Mouse (Mus musculus): ENCODE measurements around the gene Rsrc2. TPM values are rescaled to one million over a fixed set of nuclear protein-coding genes. Genes with fewer than 3 reads are reported as not detected.
"Not testable (repeated sequence)": the region's sequence is repeated elsewhere in the genome, so short reads cannot be mapped to it uniquely, and the experiment has no call there.

Rsrc2 gene
- polyA plus RNA-seq, 1 experiment from 2014 or later = 95.9 TPM

DNA sequence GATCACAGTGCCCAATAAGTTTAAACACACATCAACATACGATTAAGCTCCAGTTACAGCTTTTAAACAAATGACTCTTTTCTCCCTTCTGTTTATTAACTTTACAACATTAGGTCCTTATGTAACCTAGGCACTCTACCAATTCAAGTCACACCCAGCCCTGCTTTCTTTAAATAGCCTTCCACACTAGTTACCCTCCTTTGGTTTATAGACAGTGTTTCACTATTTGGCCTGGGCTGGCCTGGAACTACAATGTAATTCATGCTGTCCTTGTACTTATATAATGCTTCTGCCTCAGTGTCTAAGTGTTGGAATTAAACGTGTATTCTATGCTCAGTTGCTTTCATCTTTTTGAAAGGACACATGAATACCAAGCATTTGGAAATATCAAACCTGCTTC, 4.9 kb downstream of the Rsrc2 start:
- no peaks in the 10 kb centered on the region for H3K9me3 ChIP-seq (replicated peaks)
- H3K9ac ChIP-seq = no peak overlapping the region
- peaks cover 17% of the 10 kb centered on the region for H3K4me1 ChIP-seq (replicated peaks)
- ATAC-seq (ENCODE audit: insufficient number of reproducible peaks, low FRiP score) = no peak
- H3K27me3 ChIP-seq (replicated peaks) = no peaks in the 10 kb centered on the region
- H3K4me3 ChIP-seq = no peak overlapping the region
- H3K36me3 ChIP-seq = peaks cover 37% of the 10 kb centered on the region
- no peak overlapping the region for H3K27ac ChIP-seq (ENCODE audit: poor library complexity, severe bottlenecking)
- H3K4me2 ChIP-seq = no peak overlapping the region
- 92% methylated on average over 2 of the region's 2 CpGs for WGBS

DNA sequence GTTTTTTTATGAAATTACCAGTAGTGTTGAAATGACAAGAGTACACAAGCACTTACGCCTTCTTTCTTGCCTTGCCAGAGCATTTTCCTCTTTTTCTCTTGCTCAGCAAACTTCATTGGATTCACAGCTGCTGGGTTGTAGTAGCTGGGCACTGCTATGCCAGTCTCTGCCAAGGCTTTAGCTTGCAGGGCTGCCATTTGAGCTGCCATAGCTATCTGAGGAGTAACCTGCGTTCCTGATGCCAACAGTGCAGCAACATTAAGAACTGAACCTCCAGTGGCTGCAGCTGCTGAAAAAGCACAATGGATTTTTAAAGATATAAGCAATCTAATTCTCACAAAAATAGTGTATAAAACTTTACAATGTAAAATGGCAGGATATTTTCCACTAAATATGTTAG, 18.2 kb downstream of the Rsrc2 start:
- ATAC-seq (ENCODE audit: insufficient number of reproducible peaks, low FRiP score) = no peak
- WGBS = 90% methylated on average over 2 of the region's 2 CpGs
- peaks cover 66% of the 10 kb centered on the region for H3K36me3 ChIP-seq

DNA sequence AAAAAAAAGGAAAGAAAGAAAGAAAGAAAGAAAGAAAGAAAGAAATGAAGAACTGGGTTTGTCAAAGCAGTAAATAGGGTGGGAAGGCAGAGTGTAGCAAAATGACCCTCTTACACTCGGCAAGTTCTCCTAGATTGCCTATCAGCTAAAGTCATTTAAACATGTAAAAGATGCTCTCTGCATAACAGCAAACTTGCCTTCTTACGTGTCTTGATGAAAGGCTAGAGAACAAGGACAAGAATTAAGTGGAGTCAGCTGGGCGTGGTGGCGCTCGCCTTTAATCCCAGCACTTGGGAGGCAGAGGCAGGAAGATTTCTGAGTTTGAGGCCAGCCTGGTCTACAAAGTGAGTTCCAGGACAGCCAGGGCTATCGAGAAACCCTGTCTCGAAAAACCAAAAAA, 25.4 kb downstream of the Rsrc2 start:
- not testable (repeated sequence) for H3K9ac ChIP-seq; H3K27me3 ChIP-seq (replicated peaks); H3K4me2 ChIP-seq; ATAC-seq (ENCODE audit: insufficient number of reproducible peaks, low FRiP score); H3K4me3 ChIP-seq; H3K27ac ChIP-seq (ENCODE audit: poor library complexity, severe bottlenecking); H3K4me1 ChIP-seq (replicated peaks); H3K9me3 ChIP-seq (replicated peaks); H3K36me3 ChIP-seq
- WGBS = 86% methylated on average over 7 of the region's 7 CpGs

More for the DNA sequence above, 18.2 kb downstream of the Rsrc2 start:
- H3K27ac ChIP-seq (ENCODE audit: poor library complexity, severe bottlenecking) = no peak overlapping the region
- H3K4me3 ChIP-seq = no peak overlapping the region
- no peaks in the 10 kb centered on the region for H3K9me3 ChIP-seq (replicated peaks)
- no peak overlapping the region for H3K9ac ChIP-seq
- H3K4me2 ChIP-seq = no peak overlapping the region
- H3K4me1 ChIP-seq (replicated peaks) = no peaks in the 10 kb centered on the region
- H3K27me3 ChIP-seq (replicated peaks) = no peaks in the 10 kb centered on the region

DNA sequence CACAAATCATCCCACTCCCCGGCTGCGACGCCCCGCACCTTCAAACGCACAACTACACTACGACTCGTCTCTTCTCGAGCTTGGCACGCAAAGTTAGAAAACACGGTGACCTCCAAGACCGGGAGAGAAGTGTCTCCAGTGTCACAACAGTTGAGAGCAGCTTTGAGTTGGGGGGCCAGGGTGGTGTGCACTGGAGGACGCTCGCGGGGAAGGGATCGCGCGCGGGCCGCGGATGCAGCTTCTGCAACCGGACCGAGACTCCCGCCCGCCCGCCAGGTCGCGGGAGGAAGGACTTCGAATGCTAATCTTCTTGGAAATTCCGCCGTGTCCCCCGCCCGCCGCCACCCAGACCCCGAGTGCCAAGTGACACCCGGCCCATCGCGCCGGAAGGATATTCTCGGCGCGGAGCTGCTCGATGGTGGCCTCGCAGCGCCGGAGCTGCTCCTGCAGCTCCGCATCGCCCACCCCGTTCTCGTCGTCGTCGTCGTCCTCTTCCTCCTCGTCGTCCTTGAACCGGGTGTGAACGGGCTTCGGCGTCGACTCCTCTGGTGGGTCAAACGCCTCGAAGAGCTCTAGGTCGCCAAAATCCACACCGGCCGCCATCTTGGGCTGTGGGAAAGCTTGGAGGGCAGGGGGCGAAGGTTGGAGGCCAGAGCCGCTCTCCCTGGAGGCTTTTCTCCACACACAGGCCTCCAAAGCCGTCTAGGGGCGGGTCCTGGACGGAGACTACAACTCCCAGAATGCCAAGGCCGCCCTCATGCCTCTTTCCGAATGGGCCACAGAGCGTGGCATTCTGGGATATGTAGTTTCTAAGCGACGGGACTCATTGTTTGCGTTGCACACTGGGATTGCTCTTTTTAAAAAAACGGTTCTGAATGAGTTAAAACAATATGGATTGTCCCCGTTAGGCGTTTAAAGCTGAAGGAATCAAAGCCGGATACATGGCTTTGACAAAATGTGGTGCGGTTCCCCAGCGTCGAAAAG, 28.6 kb downstream of the Rsrc2 start, which contains the start of gene Zcchc8:
TSS of gene Zcchc8 (minus strand) at position 773 of the 984 bp plus-strand sequence.
- peaks cover 20% of the 10 kb centered on the region for H3K4me1 ChIP-seq (replicated peaks)
- no peaks in the 10 kb centered on the region for H3K9me3 ChIP-seq (replicated peaks)
- peak within 1 kb of the TSS; percentile 85 for H3K4me3 ChIP-seq
- WGBS = under 1% methylated on average over 83 of the region's 83 CpGs
- peak within 1 kb of the TSS; percentile 82 for H3K9ac ChIP-seq
- H3K27ac ChIP-seq (ENCODE audit: poor library complexity, severe bottlenecking) = peak within 1 kb of the TSS; percentile 86
- H3K4me2 ChIP-seq = peak within 1 kb of the TSS; percentile 79
- peaks cover 21% of the 10 kb centered on the region for H3K36me3 ChIP-seq
- peak; percentile 100 for ATAC-seq (ENCODE audit: insufficient number of reproducible peaks, low FRiP score)
- H3K27me3 ChIP-seq (replicated peaks) = no peaks in the 10 kb centered on the region

DNA sequence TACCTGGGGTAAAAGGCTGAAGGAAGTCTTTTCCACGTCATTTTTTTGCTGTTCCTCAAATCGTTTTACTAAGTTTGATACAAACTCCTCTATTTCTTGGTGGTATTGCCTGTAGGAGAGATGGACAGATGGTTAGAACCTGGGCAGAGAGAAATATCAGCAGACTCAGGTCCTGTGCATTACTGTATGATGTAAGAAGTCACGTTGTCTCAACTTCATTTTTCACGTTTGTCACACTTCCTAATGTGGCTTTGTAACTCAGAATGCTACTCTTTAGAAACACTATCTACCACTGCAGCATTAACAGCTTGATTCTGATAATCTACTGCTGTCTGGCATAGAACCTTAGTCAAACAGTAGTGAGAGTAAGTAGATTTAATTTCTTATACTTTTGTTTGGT, 34.6 kb downstream of the Rsrc2 start:
- WGBS = 85% methylated on average over 4 of the region's 4 CpGs
- ATAC-seq (ENCODE audit: insufficient number of reproducible peaks, low FRiP score) = no peak
- no peak overlapping the region for H3K4me3 ChIP-seq
- no peaks in the 10 kb centered on the region for H3K9me3 ChIP-seq (replicated peaks)
- no peak overlapping the region for H3K4me2 ChIP-seq
- H3K27ac ChIP-seq (ENCODE audit: poor library complexity, severe bottlenecking) = no peak overlapping the region; the same call in 1 of the 2 replicates
- peaks cover 80% of the 10 kb centered on the region for H3K36me3 ChIP-seq
- H3K4me1 ChIP-seq (replicated peaks) = peaks cover 20% of the 10 kb centered on the region
- no peak overlapping the region for H3K9ac ChIP-seq
- no peaks in the 10 kb centered on the region for H3K27me3 ChIP-seq (replicated peaks)

DNA sequence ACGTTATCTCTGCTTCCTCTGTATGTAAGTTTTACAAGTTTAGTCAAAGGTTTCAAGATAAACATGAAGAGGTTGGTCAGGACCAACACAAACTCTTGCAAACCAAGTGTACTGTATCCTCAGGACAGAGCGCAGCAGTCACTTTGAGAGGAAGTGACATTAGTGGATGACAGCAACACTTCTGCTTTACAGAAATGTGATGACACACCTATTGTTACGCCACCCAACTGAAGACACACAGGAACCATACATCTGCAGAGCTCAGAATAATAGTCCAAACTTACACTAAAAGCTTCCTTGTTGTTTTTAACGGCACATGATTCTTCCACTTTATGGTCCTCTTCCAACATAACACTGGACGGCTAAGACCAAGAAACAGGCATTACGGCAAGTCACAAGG, 35.4 kb downstream of the Rsrc2 start:
- ATAC-seq (ENCODE audit: insufficient number of reproducible peaks, low FRiP score) = no peak
- H3K4me2 ChIP-seq = no peak overlapping the region
- no peak overlapping the region for H3K9ac ChIP-seq
- H3K27ac ChIP-seq (ENCODE audit: poor library complexity, severe bottlenecking) = no peak overlapping the region
- H3K4me1 ChIP-seq (replicated peaks) = peaks cover 18% of the 10 kb centered on the region
- no peak overlapping the region for H3K4me3 ChIP-seq
- peaks cover 88% of the 10 kb centered on the region for H3K36me3 ChIP-seq
- H3K27me3 ChIP-seq (replicated peaks) = no peaks in the 10 kb centered on the region
- 93% methylated on average over 6 of the region's 6 CpGs for WGBS
- H3K9me3 ChIP-seq (replicated peaks) = no peaks in the 10 kb centered on the region

DNA sequence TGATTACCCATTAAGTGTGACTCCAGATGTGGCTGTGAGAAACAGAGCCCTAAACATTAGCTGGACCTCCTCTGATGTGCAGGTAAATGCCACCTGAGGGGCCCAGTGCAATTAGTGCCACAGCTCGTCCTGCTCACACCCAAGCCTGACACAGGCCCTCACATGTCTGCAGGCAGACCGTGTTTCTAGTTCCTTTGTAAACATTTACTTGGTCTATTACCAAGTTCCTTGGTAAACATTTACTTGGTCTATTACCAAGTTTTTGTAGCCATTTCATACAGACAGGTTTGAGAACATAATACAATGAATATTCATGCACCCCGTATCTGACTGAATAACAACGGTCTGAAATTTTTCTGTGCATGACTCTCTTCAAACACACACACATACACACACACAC, 39.6 kb downstream of the Rsrc2 start:
- WGBS = 87% methylated on average over 4 of the region's 4 CpGs

DNA sequence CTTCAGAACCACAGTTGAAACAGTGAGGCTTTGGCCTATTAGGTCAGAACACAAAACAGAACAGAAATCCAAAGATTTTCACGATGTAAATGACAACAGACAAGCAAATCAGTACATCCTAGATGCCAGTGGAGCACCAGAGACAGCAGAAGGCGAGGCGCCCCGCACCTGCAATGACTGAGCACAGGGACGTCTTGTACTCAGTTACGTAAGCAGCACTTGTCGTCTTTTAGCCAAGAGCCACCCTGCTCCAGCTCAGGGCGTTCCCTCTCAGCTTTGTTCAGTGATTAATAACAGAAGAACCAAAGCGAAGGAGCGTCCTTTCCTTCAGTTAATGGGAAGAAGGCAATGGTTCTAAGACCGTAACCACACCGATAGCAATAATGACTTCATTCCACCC, 40.6 kb downstream of the Rsrc2 start:
- H3K27ac ChIP-seq (ENCODE audit: poor library complexity, severe bottlenecking) = no peak overlapping the region
- H3K9me3 ChIP-seq (replicated peaks) = no peaks in the 10 kb centered on the region
- H3K4me1 ChIP-seq (replicated peaks) = no peaks in the 10 kb centered on the region
- no peak overlapping the region for H3K4me2 ChIP-seq
- H3K36me3 ChIP-seq = peaks cover 94% of the 10 kb centered on the region
- no peak for ATAC-seq (ENCODE audit: insufficient number of reproducible peaks, low FRiP score)
- WGBS = 93% methylated on average over 12 of the region's 12 CpGs
- H3K9ac ChIP-seq = no peak overlapping the region
- H3K27me3 ChIP-seq (replicated peaks) = no peaks in the 10 kb centered on the region
- no peak overlapping the region for H3K4me3 ChIP-seq

More for the DNA sequence above, 39.6 kb downstream of the Rsrc2 start:
- H3K27ac ChIP-seq (ENCODE audit: poor library complexity, severe bottlenecking) = no peak overlapping the region
- no peak overlapping the region for H3K4me2 ChIP-seq
- no peaks in the 10 kb centered on the region for H3K27me3 ChIP-seq (replicated peaks)
- no peak overlapping the region for H3K9ac ChIP-seq
- no peaks in the 10 kb centered on the region for H3K9me3 ChIP-seq (replicated peaks)
- H3K4me1 ChIP-seq (replicated peaks) = no peaks in the 10 kb centered on the region
- H3K36me3 ChIP-seq = peaks cover 95% of the 10 kb centered on the region
- H3K4me3 ChIP-seq = no peak overlapping the region
- ATAC-seq (ENCODE audit: insufficient number of reproducible peaks, low FRiP score) = no peak

DNA sequence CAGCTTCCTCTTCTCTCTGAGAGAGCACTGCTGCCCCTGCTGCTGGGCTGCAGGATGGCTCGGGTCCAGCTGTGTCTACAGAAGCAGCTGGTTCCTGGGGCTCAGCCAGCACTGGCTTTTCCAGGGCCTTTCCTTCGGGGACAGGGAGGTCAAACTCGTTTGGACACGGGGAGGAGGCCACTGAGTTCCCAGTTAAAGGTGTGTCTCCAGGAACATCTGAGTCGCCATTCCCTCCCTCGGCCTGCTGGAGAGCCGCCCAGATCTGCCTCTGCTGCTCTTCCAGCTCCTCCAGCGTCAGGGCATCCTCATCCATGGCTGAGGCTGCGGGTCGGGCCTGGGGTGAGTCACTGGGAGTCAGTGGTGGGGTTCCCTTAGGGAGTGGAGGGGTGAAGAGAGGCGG, 48.6 kb downstream of the Rsrc2 start:
- Histone ChIP-seq H3K4me3 (no peak overlapping the region), H3K27ac (ENCODE audit: poor library complexity, severe bottlenecking) (no peak overlapping the region), H3K4me2 (no peak overlapping the region), H3K27me3 (replicated peaks) (no peaks in the 10 kb centered on the region), H3K9ac (no peak overlapping the region), H3K36me3 (peaks cover 75% of the 10 kb centered on the region), H3K4me1 (replicated peaks) (no peaks in the 10 kb centered on the region), H3K9me3 (replicated peaks) (no peaks in the 10 kb centered on the region)
- ATAC-seq (ENCODE audit: insufficient number of reproducible peaks, low FRiP score) = no peak; the same call in 1 of the 2 replicates
- WGBS = 70% methylated on average over 11 of the region's 11 CpGs

DNA sequence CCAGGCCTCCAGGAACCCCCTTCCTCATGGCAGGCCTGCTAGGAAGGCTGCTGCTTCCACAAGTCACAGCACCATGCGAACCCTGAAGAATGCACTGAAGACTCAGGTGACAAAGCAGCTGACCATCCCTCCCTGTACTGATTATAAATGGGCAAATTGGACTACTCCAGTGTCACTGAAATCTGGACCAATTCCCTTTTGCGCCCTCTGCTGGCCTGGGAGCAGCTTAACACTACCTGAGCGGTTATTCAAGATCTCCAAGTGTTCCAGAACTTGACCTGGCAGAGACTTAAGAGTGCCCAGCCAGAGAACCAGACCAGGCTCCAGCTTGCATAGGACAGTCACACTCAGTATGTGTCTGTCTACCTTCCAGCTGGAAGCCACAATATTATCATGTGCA, 50.0 kb downstream of the Rsrc2 start:
- Histone ChIP-seq H3K9me3 (replicated peaks) (no peaks in the 10 kb centered on the region), H3K4me2 (no peak overlapping the region), H3K27ac (ENCODE audit: poor library complexity, severe bottlenecking) (no peak overlapping the region), H3K27me3 (replicated peaks) (no peaks in the 10 kb centered on the region), H3K9ac (no peak overlapping the region), H3K4me3 (no peak overlapping the region), H3K4me1 (replicated peaks) (peaks cover 8% of the 10 kb centered on the region), H3K36me3 (peaks cover 63% of the 10 kb centered on the region)
- 0 out of 2 replicates have a peak, but pooled peaks have one; percentile 10 for ATAC-seq (ENCODE audit: insufficient number of reproducible peaks, low FRiP score)
- WGBS = 17% methylated on average over 3 of the region's 3 CpGs

DNA sequence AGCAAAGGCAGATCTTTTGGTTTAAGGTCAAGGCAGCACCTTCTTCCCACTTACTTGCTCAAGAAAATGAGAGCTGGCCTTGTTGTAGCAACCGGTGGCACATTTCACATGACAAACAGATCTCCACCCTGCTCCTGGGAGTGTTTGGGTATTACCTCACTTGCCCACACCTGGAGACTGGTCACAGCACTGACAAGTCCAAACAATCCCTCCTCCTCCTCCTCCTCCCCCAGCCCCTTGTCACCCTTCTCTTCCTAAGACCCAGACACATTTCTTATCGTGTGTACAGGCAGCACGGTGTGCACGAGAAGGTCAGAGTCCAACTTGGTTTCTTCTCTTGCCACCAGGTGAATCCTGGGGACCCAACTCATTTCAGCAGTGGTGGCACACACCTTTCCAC, 52.3 kb downstream of the Rsrc2 start:
- Histone ChIP-seq H3K36me3 (peaks cover 42% of the 10 kb centered on the region), H3K27me3 (replicated peaks) (no peaks in the 10 kb centered on the region), H3K9ac (no peak overlapping the region), H3K4me1 (replicated peaks) (peaks cover 13% of the 10 kb centered on the region), H3K4me2 (no peak overlapping the region), H3K27ac (ENCODE audit: poor library complexity, severe bottlenecking) (no peak overlapping the region), H3K9me3 (replicated peaks) (no peaks in the 10 kb centered on the region), H3K4me3 (no peak overlapping the region)
- no peak for ATAC-seq (ENCODE audit: insufficient number of reproducible peaks, low FRiP score)
- WGBS = 75% methylated on average over 4 of the region's 4 CpGs

All from heart, embryonic 12.5 days (tissue).